Mouse (Mus musculus) myocyte (in vitro differentiated cells): ENCODE results near the gene Pklr.

Experiments used
- CEBPB ChIP-seq: IDR thresholded peaks from 2 replicates; pipeline ENCODE4 v1.6.1; 2011; ENCODE audit warnings: mild to moderate bottlenecking, moderate library complexity; ENCODE audit not compliant: poor library complexity, insufficient read depth, severe bottlenecking
- MYOG ChIP-seq, 3 experiments: IDR thresholded peaks; one replicate each; pipeline ENCODE4 v1.6.1; 2011; ENCODE audit warnings: control low read depth in 2 of 3, low read depth in 2 of 3, mild to moderate bottlenecking in 2 of 3; ENCODE audit not compliant: insufficient read length in 2 of 3, control insufficient read depth in 1 of 3, insufficient read depth in 1 of 3
- POLR2A ChIP-seq: IDR thresholded peaks from one replicate; pipeline ENCODE4 v1.6.1; 2011; ENCODE audit warnings: low read depth, mild to moderate bottlenecking, control low read depth, moderate library complexity; ENCODE audit not compliant: insufficient read length
- POLR2AphosphoS2 ChIP-seq: IDR thresholded peaks from one replicate; pipeline ENCODE4 v1.6.1; 2011; ENCODE audit warnings: low read depth, control low read depth; ENCODE audit not compliant: insufficient read length
- REST ChIP-seq: IDR thresholded peaks from one replicate; pipeline ENCODE4 v1.6.1; 2011; ENCODE audit warnings: mild to moderate bottlenecking, control low read depth, moderate library complexity; ENCODE audit not compliant: insufficient read depth, insufficient read length
- TCF12 ChIP-seq: IDR thresholded peaks from one replicate; pipeline ENCODE4 v1.6.1; 2011; ENCODE audit warnings: mild to moderate bottlenecking, control low read depth; ENCODE audit not compliant: poor library complexity, insufficient read depth, severe bottlenecking
- USF1 ChIP-seq: IDR thresholded peaks from one replicate; pipeline ENCODE4 v1.6.1; 2011; ENCODE audit warnings: low read depth, mild to moderate bottlenecking, control low read depth, moderate library complexity

DNA sequence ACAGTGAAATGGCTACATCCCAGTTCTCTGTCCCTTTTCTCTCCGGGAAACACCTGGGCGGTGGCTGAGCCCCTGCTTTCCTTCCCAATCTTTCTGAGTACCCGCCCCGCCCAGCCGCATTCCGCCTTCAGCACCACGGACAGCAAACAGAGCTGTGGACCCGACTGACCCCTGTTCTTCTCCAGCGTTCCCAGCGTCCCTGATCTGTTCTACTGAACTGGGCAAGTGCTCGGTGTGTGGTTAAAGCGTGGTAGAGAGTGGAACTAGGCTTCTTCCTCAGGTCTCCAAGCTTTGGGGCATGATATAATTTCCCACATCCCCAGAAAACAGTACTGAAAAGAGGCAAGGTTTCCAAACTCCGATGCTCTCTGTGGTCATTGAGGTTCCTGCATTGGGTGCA lies 23.3 kb downstream of the Pklr start:
- TF ChIP-seq USF1: no peak
- no peak for TF ChIP-seq POLR2AphosphoS2
- no peak for TF ChIP-seq MYOG (IDR thresholded peaks at IDR 0.05; ENCODE audit: control insufficient read depth in 1 of 3, insufficient read depth in 1 of 3, insufficient read length in 2 of 3, low read depth in 2 of 3)
- TF ChIP-seq POLR2A: no peak
- peak; percentile 94 for TF ChIP-seq REST
- TF ChIP-seq TCF12: no peak
- TF ChIP-seq CEBPB: no peak
